Comparison of ENCODE assay signal across 14 mouse cellular contexts in genomic region chr7:49055273-49055672, GRCm38 (mm10).
DNase-seq lines count a peak whose midpoint lies in the region; ATAC-seq lines count a peak whose summit lies in the region.
"Had no signal": no experiment of that assay in that cellular context is flagged by ENCODE, and none has a peak within 500 bp of the region (broad histone marks: within the 10 kb centered on the region; RNA-seq: fewer than 3 reads in every experiment).

No protein-coding gene starts in this region.

- H3K4me1 ChIP-seq in heart, embryonic 11.5 days (ENCODE audit: control insufficient read depth, insufficient read depth, low read length), result no peaks in the 10 kb centered on the region; the same call in 1 of the 2 replicates

- peak; percentile 91 for DNase-seq in heart, adult 11 months
- peak; percentile 47 for DNase-seq in testis, postnatal 10 days (ENCODE audit: low spot score)
- no peak for DNase-seq in testis, postnatal 14 days (ENCODE audit: low spot score)
- DNase-seq in heart, postnatal 14 days, result peak; percentile 17 to 51
- no peak for DNase-seq in adrenal gland, postnatal 4 days (ENCODE audit: low spot score in 2 of 2)
- no peak for DNase-seq in kidney, postnatal 14 days
- no peak for DNase-seq in spleen, postnatal 36 days (ENCODE audit: low spot score in 2 of 2)
- DNase-seq: adrenal gland, adult 2 months; B cell, adult 2 months; gastrocnemius, postnatal 25 days; kidney, adult 18-20 months had no signal

- no peak overlapping the region for H3K4me3 ChIP-seq in heart, embryonic 11.5 days (ENCODE audit: low read depth, low read length)
- H3K4me3 ChIP-seq: erythroblast, embryonic 14.5 days had no signal

- no peak overlapping the region for H3K27ac ChIP-seq in heart, embryonic 11.5 days (ENCODE audit: low read depth, low read length)
- H3K27ac ChIP-seq: liver, embryonic 14.5 days had no signal

- no peak overlapping the region for H3K4me2 ChIP-seq in heart, embryonic 11.5 days

- no peaks in the 10 kb centered on the region for H3K9me3 ChIP-seq in heart, embryonic 11.5 days (replicated peaks; ENCODE audit: control insufficient read depth, low read length)

- intact Hi-C loops in heart, postnatal 14 days (cut with DNase I), result no loop called here

- no peak for ATAC-seq in heart, embryonic 11.5 days (replicated peaks; ENCODE audit: insufficient number of reproducible peaks, low FRiP score, low TSS enrichment)

- 79% methylated on average over 10 of the region's 10 CpGs for WGBS in heart, embryonic 11.5 days (ENCODE audit: insufficient replicate concordance)

- no peaks in the 10 kb centered on the region for H3K36me3 ChIP-seq in heart, embryonic 11.5 days (ENCODE audit: control insufficient read depth, insufficient read depth, low read length)

- no peaks in the 10 kb centered on the region for H3K27me3 ChIP-seq in heart, embryonic 11.5 days (ENCODE audit: control insufficient read depth, insufficient read depth, low read length)

- no peak overlapping the region for H3K9ac ChIP-seq in heart, embryonic 11.5 days (ENCODE audit: low read depth, low read length)
- H3K9ac ChIP-seq: liver, embryonic 14.5 days had no signal

Comparison
In these comparisons a context has a peak if more than half of its experiments do, and no peak if none do; other contexts are left out.
1. DNase-seq: peak in heart, adult 11 months (single experiment), testis, postnatal 10 days (single experiment) and heart, postnatal 14 days (2 of 2); none in testis, postnatal 14 days (single experiment), adrenal gland, postnatal 4 days (0 of 2), kidney, postnatal 14 days (single experiment) and spleen, postnatal 36 days (0 of 2).